Mouse (Mus musculus): ENCODE results near the gene Pde4b.

Gene Pde4b

GRCm38 (mm10) chr4:102637348-102637910, 550.1 kb downstream of the Pde4b start:
- DNase-seq (ENCODE audit: low read depth in 2 of 2, low spot score in 2 of 2): no peak

GRCm38 (mm10) chr4:102640942-102641341, 553.6 kb downstream of the Pde4b start:
- DNase-seq (ENCODE audit: low read depth in 2 of 2, low spot score in 2 of 2): no peak

GRCm38 (mm10) chr4:102644062-102644461, 556.7 kb downstream of the Pde4b start:
- no peak for DNase-seq (ENCODE audit: low read depth in 2 of 2, low spot score in 2 of 2)

- DNase-seq (ENCODE audit: low read depth in 2 of 2, low spot score in 2 of 2): no peak
These were observed 559.7 kb downstream of the Pde4b start for GRCm38 (mm10) chr4:102647056-102647455.

GRCm38 (mm10) chr4:102655331-102655730, 568.0 kb downstream of the Pde4b start:
- no peak for DNase-seq (ENCODE audit: low read depth in 2 of 2, low spot score in 2 of 2)

GRCm38 (mm10) chr4:102656494-102657036, 569.2 kb downstream of the Pde4b start:
- peak; percentile 37 to 43 for DNase-seq (ENCODE audit: low read depth in 2 of 2, low spot score in 2 of 2)
